Mouse (Mus musculus) myocyte (in vitro differentiated cells): ENCODE data around the gene Fgf12.

Source experiments
- CEBPB ChIP-seq: IDR thresholded peaks from 2 replicates; pipeline ENCODE4 v1.6.1; 2011; ENCODE audit warnings: mild to moderate bottlenecking, moderate library complexity; ENCODE audit not compliant: poor library complexity, insufficient read depth, severe bottlenecking
- MAX ChIP-seq: IDR thresholded peaks from one replicate; pipeline ENCODE4 v1.6.1; 2011; ENCODE audit warnings: low read depth, mild to moderate bottlenecking, control low read depth
- MYOG ChIP-seq, 3 experiments: IDR thresholded peaks; one replicate each; pipeline ENCODE4 v1.6.1; 2011; ENCODE audit warnings: control low read depth in 2 of 3, low read depth in 2 of 3, mild to moderate bottlenecking in 2 of 3; ENCODE audit not compliant: insufficient read length in 2 of 3, control insufficient read depth in 1 of 3, insufficient read depth in 1 of 3
- POLR2A ChIP-seq: IDR thresholded peaks from one replicate; pipeline ENCODE4 v1.6.1; 2011; ENCODE audit warnings: low read depth, mild to moderate bottlenecking, control low read depth, moderate library complexity; ENCODE audit not compliant: insufficient read length
- POLR2AphosphoS2 ChIP-seq: IDR thresholded peaks from one replicate; pipeline ENCODE4 v1.6.1; 2011; ENCODE audit warnings: low read depth, control low read depth; ENCODE audit not compliant: insufficient read length
- REST ChIP-seq: IDR thresholded peaks from one replicate; pipeline ENCODE4 v1.6.1; 2011; ENCODE audit warnings: mild to moderate bottlenecking, control low read depth, moderate library complexity; ENCODE audit not compliant: insufficient read depth, insufficient read length
- SRF ChIP-seq: IDR thresholded peaks from one replicate; pipeline ENCODE4 v1.6.1; 2011; ENCODE audit warnings: low read depth; ENCODE audit not compliant: control insufficient read depth, insufficient read length
- TCF12 ChIP-seq: IDR thresholded peaks from one replicate; pipeline ENCODE4 v1.6.1; 2011; ENCODE audit warnings: mild to moderate bottlenecking, control low read depth; ENCODE audit not compliant: poor library complexity, insufficient read depth, severe bottlenecking
- TCF3 ChIP-seq: IDR thresholded peaks from one replicate; pipeline ENCODE4 v1.6.1; 2011; ENCODE audit warnings: low read depth, control low read depth; ENCODE audit not compliant: insufficient read length
- USF1 ChIP-seq: IDR thresholded peaks from one replicate; pipeline ENCODE4 v1.6.1; 2011; ENCODE audit warnings: low read depth, mild to moderate bottlenecking, control low read depth, moderate library complexity

- TF ChIP-seq POLR2A (no peak), MYOG (IDR thresholded peaks at IDR 0.05; ENCODE audit: control insufficient read depth in 1 of 3, insufficient read depth in 1 of 3, insufficient read length in 2 of 3, low read depth in 2 of 3) (no peak), TCF3 (no peak), TCF12 (no peak), POLR2AphosphoS2 (no peak), USF1 (no peak), MAX (no peak), CEBPB (no peak), REST (no peak), SRF (no peak)
Measured at GRCm38 (mm10) chr16:28239382-28239781, 513.5 kb downstream of the Fgf12 start.
